Mouse (Mus musculus) myocyte (in vitro differentiated cells): ENCODE measurements at regions not wholly inside any gene's neighbourhood (a gene's known extent, or its start where the extent isn't known, plus 50 kb on each side); places are given as distances from the start of the nearest gene placed in this dataset.

Experiments used
- MAX ChIP-seq: IDR thresholded peaks from one replicate; pipeline ENCODE4 v1.6.1; 2011; ENCODE audit warnings: low read depth, mild to moderate bottlenecking, control low read depth
- MYOD1 ChIP-seq, 3 experiments: IDR thresholded peaks; one replicate each; pipeline ENCODE4 v1.6.1; 2011; ENCODE audit warnings: control low read depth in 2 of 3, low read depth in 2 of 3, mild to moderate bottlenecking in 2 of 3, moderate library complexity in 1 of 3; ENCODE audit not compliant: insufficient read length in 2 of 3, control insufficient read depth in 1 of 3
- POLR2A ChIP-seq: IDR thresholded peaks from one replicate; pipeline ENCODE4 v1.6.1; 2011; ENCODE audit warnings: low read depth, mild to moderate bottlenecking, control low read depth, moderate library complexity; ENCODE audit not compliant: insufficient read length
- TCF12 ChIP-seq: IDR thresholded peaks from one replicate; pipeline ENCODE4 v1.6.1; 2011; ENCODE audit warnings: mild to moderate bottlenecking, control low read depth; ENCODE audit not compliant: poor library complexity, insufficient read depth, severe bottlenecking
- USF1 ChIP-seq: IDR thresholded peaks from one replicate; pipeline ENCODE4 v1.6.1; 2011; ENCODE audit warnings: low read depth, mild to moderate bottlenecking, control low read depth, moderate library complexity

DNA sequence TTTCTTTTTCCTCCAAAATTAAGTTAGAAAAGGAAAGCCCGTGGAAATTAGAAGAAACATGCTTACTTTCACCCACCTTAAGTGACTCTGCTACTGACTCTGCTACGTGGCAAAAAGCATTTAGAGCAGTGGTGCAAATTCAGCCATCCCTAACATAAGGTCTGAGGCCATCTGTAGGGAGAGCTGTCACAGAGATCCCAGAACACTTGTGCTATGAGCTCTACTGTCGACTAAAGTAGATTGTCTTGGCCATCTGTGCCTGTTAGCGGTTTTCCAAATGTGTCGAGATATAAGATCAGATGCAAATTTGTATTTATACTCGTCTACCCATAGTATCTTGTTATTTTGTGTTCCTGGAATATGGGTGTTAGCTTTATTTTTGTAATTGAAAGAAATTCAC lies 52.7 kb upstream of the Robo2 start:
- no peak for TF ChIP-seq POLR2A
- no peak for TF ChIP-seq TCF12
- no peak for TF ChIP-seq USF1
- TF ChIP-seq MYOD1 (IDR thresholded peaks at IDR 0.05; ENCODE audit: control insufficient read depth in 1 of 3, insufficient read length in 2 of 3, low read depth in 2 of 3), result no peak
- no peak for TF ChIP-seq MAX
